Mouse (Mus musculus) lung, postnatal 25 days (tissue): Measurements from ENCODE around the gene Ppt2.

Experiments used
- DNase-seq: peaks from one replicate; pipeline ENCODE4 v3.0.0; 2022; ENCODE audit warnings: low spot score

Ppt2 gene

DNA sequence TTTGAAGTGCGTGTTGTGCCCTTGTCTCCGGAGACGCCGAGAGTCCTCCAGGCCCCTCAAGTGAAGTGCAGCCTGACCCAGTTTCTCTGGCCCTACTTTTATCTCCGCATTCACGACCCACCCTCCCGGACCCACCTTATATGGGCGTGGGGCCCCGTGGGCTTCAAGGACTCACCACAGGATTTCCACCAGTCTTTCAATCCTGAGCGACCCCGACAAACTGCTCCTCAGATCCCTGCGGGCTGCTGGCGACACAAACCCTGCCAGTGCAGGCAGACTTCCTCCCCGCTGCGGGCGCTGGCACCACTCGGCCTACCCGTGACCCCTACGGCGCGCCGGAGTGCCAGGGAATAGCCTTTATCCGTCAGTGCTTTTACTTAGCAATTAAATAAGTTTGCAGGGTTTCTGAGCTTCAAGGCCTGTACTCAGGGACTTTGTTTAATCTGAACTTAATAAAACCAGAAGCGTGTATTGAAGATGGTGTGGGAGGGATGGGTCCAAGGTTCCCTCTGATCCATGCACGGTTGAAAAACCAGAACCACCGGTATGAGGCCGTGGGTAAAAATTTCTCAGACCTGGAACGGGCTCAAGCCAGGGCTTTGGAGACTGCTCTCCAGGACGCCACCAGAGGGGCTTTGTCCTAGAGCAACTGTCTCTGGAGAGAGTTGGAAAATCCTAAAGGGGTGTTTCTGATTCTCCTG lies at the start of gene Ppt2:
Gene Ppt2 (minus strand): TSS at position 568 of the 701 bp plus-strand sequence.
- peak; percentile 51 for DNase-seq

DNA sequence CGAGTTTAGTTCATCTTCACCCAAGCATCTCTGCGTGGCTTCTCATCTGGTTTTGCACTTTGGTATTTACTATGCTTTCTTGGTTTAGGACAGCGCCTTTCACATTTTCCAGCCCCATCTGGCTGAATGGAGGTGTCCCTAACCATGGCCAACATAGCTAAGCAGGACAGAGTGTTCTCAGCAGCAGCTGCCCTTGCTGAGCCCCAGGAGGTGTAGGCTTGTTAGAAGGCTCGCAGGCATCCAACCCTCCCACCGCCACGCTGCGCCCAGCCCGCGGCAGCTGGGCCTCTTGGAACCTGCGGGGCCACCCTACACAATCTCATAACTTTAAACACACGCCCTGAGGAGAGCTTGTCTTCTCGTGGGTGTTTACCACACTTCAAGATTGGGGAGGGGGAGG lies 48.4 kb upstream of the Ppt2 start:
- no peak for DNase-seq

DNA sequence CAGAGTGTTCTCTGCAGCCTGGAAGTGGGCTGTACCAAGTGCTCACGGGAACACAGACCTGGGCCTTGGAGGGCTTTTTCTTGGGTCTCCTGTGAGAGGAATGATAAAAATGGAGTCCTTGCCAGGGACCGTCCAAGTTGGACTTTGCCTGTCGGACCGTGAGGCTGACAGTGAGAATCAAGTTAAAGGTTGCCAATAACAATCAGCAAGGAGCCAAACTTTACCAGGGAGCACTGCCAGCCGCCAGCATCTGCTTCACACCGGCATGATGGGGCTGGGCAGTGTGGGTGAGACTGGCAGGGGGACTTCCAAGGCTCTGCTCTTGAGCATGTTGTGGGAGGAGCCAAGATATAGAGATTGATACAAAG lies 47.8 kb upstream of the Ppt2 start:
- no peak for DNase-seq

DNA sequence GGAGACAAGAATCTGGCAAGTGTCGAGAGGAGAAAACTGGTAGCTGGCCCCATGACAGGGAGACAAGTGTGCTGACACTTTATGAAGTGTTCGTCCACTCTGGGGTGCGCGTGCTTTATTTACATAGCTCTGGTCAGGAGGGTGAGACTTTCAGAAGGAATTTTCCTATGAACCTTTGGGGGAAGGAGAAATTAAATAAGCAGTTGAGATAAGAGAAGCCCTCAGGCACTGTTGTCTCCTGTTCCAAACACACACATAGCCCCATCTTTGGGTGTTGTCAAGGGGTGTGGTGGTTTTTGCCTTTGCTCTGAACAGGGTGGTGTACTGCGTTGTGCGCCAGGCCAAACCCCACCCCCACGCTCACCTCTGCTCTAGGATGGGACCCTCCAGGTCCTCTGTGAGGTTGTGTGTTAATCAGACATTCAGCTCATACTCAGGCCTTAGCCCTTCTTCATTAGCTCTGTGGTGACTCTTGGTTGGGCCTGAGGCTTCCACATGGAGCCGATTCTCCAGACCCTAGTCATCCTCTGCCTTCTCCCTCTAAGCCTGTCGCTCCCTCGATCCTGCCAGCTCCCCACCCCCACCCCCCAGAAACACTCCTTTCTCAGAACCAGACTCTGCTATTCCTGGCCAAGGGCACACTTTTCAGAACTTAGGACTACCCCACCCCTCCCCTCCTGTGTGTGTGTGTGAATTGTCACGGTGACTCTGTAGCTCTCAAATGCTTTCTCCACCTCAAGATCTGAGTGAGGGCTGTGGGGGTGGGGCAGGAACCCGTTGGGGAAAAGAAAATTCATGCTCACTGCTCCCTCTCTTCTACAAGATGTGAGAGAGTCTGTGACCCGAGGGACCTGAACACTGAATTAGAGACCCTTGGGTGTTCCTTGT lies 47.1 kb upstream of the Ppt2 start:
- no peak for DNase-seq

DNA sequence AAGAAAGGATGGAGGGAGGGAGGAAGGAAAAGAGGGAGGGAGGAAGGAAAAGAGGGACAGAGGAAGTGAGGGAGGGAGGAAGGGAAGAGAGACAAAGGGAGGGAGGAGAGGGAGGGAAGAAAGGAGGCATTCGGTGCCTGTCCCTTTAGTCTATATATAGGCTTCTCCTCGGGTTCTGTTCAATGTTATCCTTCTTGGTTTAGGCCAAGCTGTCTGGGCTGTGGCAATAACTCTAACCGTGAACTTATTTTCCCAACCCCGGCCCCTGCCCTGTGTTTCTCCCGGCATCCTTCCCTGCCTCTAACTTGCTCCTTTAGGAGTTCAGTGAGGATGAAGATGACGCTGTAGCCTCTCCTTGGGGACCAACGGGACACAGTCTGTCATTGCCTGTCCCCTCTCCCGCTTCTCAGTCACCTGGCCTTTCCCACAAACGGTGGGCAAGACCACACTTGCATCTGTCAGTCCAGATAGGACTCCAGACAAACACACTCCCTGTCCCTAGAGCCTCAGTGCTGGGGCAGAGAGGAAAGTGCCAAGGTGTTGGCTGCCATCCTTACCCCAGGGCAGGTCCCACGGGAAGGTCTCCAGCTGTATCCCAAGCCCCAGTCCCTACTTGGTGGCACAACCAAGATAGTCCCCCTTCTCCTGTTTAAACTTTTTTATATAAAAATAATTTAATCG lies 46.4 kb upstream of the Ppt2 start:
- DNase-seq = no peak

DNA sequence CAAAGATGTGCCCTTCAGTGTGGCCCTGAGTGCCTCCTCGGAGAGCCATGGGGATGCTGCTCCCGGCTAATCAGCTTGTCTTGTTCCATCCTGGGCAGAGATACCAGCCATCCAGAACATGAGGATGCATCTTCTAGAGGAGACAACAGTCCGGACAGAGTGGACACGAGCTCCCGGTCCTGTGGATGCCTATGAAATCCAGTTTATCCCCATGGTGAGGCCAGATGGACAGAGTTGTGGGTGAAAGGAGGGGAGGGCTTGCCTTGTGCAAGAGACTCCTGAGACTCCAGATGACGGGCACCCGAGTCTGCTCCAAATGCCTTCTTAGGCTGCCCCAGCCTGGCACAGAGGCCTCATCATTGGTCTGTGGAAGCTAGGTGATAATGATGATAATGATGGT lies 44.8 kb upstream of the Ppt2 start:
- no peak for DNase-seq

DNA sequence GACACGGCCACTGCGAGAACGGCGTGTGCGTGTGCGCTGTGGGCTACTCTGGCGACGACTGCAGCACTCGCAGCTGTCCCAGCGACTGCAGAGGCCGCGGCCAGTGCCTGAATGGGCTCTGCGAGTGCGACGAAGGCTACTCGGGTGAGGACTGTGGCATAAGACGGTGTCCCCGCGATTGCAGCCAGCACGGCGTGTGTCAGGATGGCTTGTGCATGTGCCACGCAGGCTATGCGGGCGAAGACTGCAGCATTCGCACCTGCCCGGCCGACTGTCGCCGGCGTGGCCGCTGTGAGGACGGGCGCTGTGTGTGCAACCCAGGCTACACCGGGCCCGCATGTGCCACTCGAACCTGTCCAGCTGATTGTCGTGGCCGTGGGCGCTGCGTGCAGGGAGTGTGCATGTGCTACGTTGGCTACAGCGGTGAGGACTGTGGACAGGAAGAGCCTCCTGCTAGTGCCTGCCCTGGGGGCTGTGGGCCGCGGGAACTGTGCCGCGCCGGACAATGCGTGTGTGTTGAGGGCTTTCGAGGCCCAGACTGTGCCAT lies 44.0 kb upstream of the Ppt2 start:
- no peak for DNase-seq

DNA sequence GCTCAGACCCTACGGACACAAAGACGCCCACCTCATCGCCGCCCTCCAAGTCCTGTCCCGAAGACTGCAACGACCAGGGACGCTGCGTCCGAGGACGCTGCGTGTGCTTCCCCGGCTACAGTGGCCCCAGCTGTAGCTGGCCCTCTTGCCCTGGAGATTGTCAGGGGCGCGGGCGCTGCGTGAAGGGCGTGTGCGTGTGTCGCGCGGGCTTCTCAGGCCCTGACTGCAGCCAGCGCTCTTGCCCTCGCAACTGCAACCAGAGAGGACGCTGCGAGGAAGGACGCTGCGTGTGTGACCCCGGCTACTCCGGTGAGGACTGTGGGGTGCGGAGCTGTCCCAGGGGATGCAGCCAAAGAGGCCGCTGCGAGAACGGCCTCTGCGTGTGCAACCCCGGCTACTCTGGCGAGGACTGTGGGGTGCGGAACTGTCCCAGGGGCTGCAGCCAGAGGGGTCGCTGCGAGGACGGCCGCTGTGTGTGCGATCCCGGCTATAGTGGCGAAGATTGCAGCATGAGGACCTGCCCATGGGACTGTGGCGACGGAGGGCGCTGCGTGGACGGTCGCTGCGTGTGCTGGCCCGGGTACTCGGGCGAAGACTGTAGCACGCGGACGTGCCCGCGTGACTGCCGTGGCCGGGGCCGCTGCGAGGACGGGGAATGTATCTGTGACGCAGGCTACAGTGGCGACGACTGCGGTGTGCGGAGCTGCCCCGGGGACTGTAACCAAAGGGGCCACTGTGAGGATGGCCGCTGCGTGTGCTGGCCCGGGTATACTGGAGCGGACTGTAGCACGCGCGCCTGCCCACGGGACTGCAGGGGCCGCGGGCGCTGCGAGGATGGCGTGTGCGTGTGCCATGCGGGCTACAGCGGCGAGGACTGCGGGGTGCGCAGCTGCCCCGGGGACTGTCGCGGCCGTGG lies 43.1 kb upstream of the Ppt2 start:
- no peak for DNase-seq

DNA sequence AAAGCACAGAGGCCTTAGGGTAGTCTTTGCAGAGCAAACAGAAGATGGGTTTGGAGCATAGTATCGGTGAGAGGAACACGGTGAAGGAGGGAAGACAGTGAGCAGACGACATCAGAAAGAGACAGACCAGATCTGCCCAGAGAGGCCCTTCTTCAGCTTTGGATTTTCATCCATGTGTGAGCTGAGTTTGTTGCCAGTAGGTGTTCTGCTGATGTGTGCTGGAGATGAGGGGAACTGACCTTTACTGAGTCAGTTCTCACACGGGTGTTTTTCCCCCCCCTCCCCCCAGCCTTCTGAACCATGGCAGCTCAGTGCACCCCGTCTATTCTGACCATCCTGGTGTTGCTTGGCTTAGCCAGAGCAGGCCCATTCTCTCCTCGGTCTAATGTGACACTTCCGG lies 41.9 kb upstream of the Ppt2 start, which contains the start of gene Tnxb:
Gene Tnxb (plus strand): TSS at position 301 of the 400 bp plus-strand sequence.
- DNase-seq = no peak

DNA sequence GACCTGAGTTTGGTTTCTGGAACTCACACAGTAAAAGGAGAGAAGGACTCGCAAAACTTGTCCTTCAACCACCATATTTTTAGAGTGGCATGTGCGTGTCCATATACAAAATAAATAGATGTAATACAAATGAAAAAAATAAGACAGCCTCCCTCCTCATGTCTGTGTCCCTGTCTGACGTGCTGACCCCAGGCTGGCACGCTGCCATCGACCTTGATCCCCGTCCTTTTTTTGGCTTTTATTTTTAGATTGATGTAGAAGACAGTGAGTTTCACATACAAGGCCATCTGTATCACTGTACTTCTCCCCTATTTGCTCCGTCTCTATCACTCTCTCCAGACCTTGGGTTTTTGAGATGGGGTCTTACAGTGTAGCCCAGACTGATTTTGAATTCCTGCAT lies 36.2 kb upstream of the Ppt2 start:
- no peak for DNase-seq

DNA sequence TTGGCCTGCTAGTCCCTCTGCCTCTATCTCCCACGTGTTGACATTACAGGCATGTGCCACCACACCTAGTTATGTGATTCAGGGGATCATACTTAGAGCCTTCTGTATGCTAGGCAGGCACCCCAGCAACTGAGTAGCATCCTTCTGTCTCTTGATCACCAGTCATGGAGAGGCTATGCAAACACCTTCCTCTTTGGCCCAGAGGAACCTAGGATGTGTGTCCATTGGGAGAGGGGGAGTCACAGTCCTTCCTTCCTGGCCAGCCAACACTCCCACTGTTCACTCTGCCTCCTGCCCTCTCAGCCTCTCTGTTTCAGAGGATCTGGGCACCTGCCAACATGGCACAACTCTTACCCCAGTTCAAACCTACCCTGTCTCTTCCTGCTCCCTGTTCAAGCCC lies 35.2 kb upstream of the Ppt2 start:
- DNase-seq = no peak

DNA sequence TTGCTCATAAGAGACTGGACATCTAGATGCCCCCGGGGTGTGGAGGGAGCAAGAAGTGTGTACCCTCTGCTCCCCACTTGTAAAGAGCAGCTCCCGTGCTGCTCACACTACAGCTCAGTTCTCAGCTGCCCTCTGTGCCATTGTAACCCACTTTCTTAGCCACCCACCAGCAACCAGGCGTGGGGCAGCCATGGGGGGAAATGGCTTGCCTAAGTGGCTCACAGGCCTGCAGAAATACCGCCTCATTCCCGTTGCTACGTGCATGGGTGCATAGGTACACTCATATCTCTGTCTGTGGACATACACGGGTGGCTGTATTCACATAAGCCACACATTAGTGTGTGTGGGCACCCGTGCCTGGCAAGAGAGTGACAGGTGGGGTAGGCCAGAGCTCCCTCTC lies 34.7 kb upstream of the Ppt2 start:
- no peak for DNase-seq

DNA sequence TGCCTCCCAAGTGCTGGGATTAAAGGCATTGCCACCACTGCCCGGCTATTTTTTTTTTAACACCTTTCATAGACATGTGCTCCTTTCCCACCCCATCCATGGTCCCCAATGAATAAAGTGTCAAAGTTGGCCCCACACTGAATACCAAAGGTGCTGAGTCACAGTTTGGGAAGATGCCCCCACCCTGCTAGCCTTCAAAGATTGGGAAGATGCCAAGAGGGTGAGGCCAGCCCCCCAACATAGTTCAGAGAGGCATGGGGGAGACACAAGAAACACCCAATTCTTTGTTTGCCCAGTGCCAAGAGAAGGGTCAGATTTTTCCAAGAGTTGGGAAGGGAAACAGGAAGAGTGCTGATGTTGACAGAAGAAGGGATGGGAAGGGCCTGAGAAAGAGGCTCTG lies 34.2 kb upstream of the Ppt2 start:
- no peak for DNase-seq

DNA sequence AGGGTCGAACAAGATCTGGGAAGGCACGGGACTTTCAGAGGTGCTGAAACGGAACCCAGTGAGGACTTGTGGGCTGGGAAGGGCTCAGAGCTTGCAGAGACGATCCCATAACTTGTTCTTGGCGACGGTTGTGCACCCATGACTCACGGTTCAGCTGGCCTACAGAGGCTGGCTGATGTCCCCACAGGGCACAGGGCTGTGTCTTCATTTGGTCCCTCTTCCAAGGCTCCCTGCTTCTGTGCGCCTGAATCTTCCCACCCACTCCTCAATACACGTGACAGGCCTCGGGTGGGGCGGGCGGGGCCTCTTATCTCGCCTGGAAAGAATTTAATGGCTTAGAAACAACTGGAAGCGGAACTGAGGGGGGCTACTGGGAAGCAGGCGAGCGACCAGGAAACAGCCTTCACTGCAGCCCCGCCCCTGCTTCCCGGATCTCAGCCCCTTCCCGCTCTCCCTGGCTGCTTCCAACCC lies 32.8 kb upstream of the Ppt2 start:
- DNase-seq = peak; percentile 70

DNA sequence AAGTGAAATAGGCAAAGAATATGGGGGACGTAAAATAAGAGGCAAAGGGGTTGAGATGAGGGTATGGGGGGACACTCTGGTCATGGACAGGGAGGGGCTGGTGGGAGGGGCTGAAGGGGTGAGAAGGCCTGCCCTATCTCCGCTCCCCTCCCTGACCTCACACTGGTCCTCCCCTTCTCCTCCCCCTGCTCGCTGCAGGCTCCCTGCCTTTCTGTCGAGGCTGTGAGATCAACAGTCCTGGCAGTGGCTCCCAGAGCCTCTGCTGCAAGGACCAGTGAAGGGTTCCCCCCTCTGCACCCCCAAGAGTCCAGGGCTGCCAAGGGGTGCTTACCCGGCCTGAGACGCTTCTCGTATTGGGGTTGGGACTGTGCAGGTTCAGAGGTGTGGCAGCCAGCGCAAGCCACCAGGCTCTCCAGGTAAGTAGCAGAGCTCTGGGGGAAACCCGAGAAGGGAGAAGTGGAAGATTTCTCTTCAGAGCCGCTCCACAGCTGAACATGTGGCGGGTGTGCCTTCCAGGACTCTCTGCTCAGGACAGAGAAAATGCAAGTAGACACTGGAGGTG lies 32.0 kb upstream of the Ppt2 start:
- no peak for DNase-seq

DNA sequence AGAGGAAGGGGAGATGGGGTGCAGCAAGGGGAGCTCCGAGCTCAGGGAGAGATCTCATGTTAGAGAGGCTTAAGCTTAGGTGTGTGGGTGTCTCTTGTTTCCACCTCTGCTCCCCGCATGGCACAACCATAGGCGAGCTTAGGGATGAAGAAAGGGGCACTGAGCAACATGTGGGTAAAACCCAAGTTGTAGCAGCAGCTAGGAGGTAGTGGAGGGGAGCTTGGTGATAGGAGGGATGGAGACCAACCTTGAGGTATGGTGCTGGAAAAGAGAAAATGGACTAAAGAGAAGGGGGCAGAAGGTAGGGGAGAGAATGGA lies 31.5 kb upstream of the Ppt2 start:
- no peak for DNase-seq

DNA sequence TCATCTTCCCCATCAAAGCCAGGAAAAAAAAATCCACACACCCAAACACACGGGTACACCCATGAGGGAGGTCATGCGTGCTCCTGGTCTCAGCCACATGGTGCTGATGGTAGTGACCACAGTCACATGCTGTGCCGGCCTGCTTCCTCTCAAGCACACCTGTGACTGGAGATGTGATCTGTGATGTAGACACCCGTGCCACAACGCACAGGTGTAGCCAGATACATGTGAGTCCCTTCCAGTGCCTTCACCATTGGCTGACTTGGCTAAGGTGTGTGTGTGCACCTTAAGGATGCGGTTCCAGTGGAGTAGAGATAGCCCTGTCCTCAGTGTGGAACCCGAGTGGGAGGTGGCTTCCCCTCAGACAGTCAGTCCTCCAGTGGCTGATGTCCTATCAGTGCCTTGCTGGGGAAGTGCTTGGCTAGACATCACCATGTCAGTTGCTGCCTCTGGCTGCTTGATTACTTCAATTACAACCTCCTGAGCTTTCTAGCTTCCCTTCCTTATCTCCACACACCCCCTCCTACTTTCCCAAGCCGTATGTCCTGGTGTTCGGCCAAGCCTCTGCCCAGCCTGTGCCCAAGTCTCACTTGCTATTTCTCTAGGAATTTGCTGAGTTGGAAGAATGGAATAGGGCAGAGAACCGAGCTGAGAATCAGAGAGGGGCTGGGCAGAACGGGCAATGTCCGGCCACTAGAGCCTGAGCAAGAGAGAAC lies 31.0 kb upstream of the Ppt2 start:
- no peak for DNase-seq

DNA sequence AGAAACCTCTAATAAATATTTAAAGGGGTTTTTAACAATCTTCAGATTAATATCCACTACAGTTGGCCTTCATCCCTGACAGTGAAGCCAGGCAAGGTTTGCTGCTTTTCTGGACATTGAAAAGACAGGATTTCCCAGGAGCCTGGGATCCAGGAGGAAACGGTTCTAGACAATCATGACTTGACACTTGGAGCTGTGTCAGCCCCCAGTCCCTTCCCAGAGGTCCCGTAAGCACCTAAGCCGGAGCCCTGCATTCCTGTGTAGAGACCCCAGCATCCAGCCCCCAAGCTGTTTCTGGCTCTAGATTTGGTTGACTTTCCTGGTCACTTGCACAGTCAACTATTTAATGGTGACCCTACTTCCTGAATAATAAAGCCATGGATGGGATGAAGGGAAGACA lies 30.3 kb upstream of the Ppt2 start:
- DNase-seq = no peak

DNA sequence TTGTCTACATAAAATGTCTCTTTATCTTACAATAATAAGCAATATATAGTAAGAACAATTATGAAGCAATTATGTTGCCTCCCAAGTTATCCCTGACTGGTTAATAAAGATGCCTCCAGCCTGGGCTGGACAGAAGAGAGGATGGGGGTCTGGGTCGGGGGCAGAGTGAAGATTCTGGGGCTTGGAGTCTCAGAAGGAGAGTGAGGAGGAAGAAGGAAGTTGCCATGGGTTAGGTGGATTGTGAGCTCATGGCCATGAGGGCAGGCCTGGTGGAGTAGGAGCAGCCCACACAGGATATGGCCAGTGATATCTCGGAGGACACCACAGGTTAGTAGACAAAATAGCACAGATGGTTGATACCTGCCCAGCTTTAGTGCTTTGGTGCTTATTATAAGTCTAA lies 29.8 kb upstream of the Ppt2 start:
- DNase-seq = no peak

DNA sequence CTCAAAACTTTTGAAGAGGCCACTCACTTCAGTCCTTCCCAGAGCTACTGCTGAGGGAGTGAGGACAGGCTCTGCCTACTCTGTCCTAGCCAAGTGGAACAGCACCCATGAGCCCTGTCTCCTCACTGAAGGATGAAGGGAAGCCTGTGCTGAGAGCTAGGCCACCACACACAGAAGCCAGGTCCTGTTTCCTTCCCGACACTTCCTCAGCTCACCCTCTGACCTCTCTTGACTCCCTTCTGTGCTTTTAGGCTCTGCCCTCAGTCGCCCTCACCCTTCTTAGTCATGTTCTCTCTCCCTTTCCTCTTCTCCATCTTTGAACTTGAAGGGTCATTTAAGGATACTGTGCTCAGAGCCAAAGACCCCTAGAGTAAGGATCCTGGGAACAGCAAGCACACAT lies 29.0 kb upstream of the Ppt2 start:
- DNase-seq = no peak

DNA sequence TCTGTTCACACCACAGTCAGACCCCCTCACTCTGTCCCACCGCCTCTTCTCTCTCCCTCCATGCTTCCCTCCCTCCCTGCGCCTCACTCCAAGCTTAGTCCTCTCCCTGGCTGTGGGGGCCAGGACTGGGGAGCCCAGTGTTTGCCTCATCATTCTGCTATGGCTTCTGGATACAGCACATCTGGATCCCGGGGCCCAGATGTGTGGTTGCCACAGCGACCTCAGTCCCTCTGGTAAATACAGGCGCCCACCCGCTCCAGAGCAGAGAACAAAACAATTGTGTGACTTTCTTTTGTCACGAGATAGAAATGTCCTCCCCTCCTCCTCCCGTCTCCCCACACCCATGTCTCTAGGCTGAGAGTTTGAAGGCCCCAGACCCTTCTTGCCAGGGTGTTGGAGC lies 28.4 kb upstream of the Ppt2 start:
- no peak for DNase-seq
